Mouse (Mus musculus) liver, adult 2 months (tissue): ENCODE measurements around the gene AA986860.

ENCODE experiments used
- CTCF ChIP-seq: fragments of 200-500 bp; IDR thresholded peaks from 2 replicates; pipeline ENCODE4 v1.5.1; 2011; ENCODE audit warnings: low read depth, low read length, control low read depth
- POLR2A ChIP-seq: fragments of 200-500 bp; IDR thresholded peaks from 2 replicates; pipeline ENCODE4 v1.6.1; 2011; ENCODE audit warnings: low read length, control low read depth; ENCODE audit not compliant: insufficient read depth; ENCODE audit errors: extremely low read depth

GRCm38 (mm10) chr1:130762045-130762760 lies 30.4 kb downstream of the AA986860 start:
- TF ChIP-seq POLR2A (no peak), CTCF (no peak)
